Mouse (Mus musculus) neural tube, embryonic 11.5 days (tissue): ENCODE measurements around the gene Ddx31. TPM values are rescaled to one million over a fixed set of nuclear protein-coding genes. Genes with fewer than 3 reads are reported as not detected.

Experiments used
- ATAC-seq: fragments of 200-750 bp; cut with Nextera tagmentation; 2 replicates; pipeline ENCODE4 v1.8.0; 2017; ENCODE audit warnings: moderate number of reproducible peaks, mild to moderate bottlenecking, moderate TSS enrichment, moderate library complexity; ENCODE audit not compliant: insufficient read depth, low FRiP score, low TSS enrichment
- DNase-seq: peaks from one replicate; pipeline ENCODE4 v3.0.0-alpha.2; 2015; ENCODE audit warnings: low spot score
- H3K27ac ChIP-seq: fragments of 300-500 bp; sonication (generic); 2 replicates; pipeline ENCODE4 v1.5.1; 2014; ENCODE audit warnings: low read depth, mild to moderate bottlenecking, low read length
- H3K27me3 ChIP-seq: fragments of 300-500 bp; sonication (generic); 2 replicates; pipeline ENCODE4 v1.6.1; 2014; ENCODE audit warnings: mild to moderate bottlenecking, low read length, mixed read lengths; ENCODE audit not compliant: control insufficient read depth, insufficient read depth
- H3K36me3 ChIP-seq: fragments of 300-500 bp; sonication (generic); 2 replicates; pipeline ENCODE4 v1.6.1; 2014; ENCODE audit warnings: mild to moderate bottlenecking, low read length, moderate library complexity, mixed read lengths; ENCODE audit not compliant: control insufficient read depth, insufficient read depth
- H3K4me1 ChIP-seq: fragments of 300-500 bp; sonication (generic); 2 replicates; pipeline ENCODE4 v1.6.1; 2014; ENCODE audit warnings: low read length, mixed read lengths; ENCODE audit not compliant: control insufficient read depth, insufficient read depth
- H3K4me2 ChIP-seq: fragments of 300-500 bp; sonication (generic); 2 replicates; pipeline ENCODE4 v1.6.1; 2014; ENCODE audit warnings: low read depth, mild to moderate bottlenecking, moderate library complexity
- H3K4me3 ChIP-seq: fragments of 300-500 bp; sonication (generic); 2 replicates; pipeline ENCODE4 v1.5.1; 2014; ENCODE audit warnings: low read depth, low read length
- H3K9ac ChIP-seq: fragments of 300-500 bp; sonication (generic); 2 replicates; pipeline ENCODE4 v1.6.1; 2014; ENCODE audit warnings: mild to moderate bottlenecking, low read length
- H3K9me3 ChIP-seq: fragments of 300-500 bp; sonication (generic); 2 replicates; pipeline ENCODE4 v1.6.1; 2016; ENCODE audit warnings: low read length; ENCODE audit not compliant: control insufficient read depth
- WGBS: fragments of 180-500 bp; shearing (Covaris S2); extraction: QIAGEN DNeasy Blood & Tissue Kit; methylation state at CpG from one replicate; pipeline ENCODE4 v1.1.7; 2014; 5-methylcytosine and 5-hydroxymethylcytosine counted together
- polyA plus RNA-seq: library from polyadenylated mRNA; unstranded; fragments of >200 nt; fragmentation: Nextera tagmentation; extraction: Ambion mirVana; gene quantifications from 2 replicates; pipeline ENCODE4 v1.2.1, GENCODE M21; 2014

Gene Ddx31
- polyA plus RNA-seq, 1 experiment from 2014 or later, result 20.5 TPM

GRCm38 (mm10) chr2:28905561-28905960 is 65.4 kb downstream of the Ddx31 start:
- no peaks in the 10 kb centered on the region for H3K9me3 ChIP-seq

DNA sequence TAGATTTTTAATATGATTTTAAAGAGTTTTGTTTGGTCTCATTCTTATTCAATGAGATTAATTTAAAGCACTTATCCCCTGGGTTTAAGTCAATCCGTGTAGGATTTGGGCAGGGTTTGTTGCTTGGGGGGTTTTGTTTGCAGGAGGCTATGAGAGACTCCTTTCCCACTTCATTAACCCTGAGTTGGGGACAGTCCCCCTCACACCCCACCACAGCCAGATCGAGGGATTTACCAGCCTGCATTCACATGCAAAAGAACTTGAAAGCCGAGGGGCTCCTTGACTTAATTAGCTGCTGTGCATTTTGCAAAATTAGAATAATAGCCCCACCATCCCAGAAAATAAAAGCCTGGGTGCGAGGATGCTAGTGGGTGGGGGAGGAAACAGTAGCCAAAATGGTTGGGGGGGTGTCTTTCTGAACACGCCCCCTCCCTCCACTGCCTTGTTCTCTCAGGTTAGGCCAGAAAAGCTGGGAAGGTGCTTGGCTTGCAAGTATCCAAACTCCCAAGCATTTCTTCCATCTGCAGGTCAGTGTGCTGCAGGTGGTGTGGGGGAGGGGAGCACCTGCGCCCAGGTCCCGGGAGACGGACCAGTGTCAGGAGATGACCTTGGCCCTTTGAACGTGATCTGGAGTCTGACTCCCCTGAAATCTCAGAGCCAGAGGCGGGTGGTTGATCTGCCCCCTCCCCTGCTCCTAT is 67.6 kb downstream of the Ddx31 start:
- peak overlapping the region; percentile 14; the same call in 1 of the 2 replicates for H3K9ac ChIP-seq
- no peaks in the 10 kb centered on the region for H3K9me3 ChIP-seq
- ATAC-seq, result peak; percentile 10; the same call in 1 of the 2 replicates
- H3K27me3 ChIP-seq, result peaks cover 60% of the 10 kb centered on the region
- H3K4me3 ChIP-seq, result 0 out of 2 replicates have a peak overlapping the region, but pooled peaks have one; percentile 10
- 3% methylated on average over 10 of the region's 10 CpGs for WGBS
- peak overlapping the region; percentile 41 for H3K4me2 ChIP-seq
- H3K27ac ChIP-seq, result peak overlapping the region; percentile 44; the same call in 1 of the 2 replicates
- no peaks in the 10 kb centered on the region for H3K36me3 ChIP-seq
- peaks cover 28% of the 10 kb centered on the region for H3K4me1 ChIP-seq
- no peak for DNase-seq

More at GRCm38 (mm10) chr2:28905561-28905960, 65.4 kb downstream of the Ddx31 start:
- no peak for DNase-seq
- Histone ChIP-seq H3K4me2 (no peak overlapping the region), H3K9ac (no peak overlapping the region), H3K4me1 (peaks cover 25% of the 10 kb centered on the region), H3K27ac (no peak overlapping the region), H3K36me3 (no peaks in the 10 kb centered on the region; the same call in 1 of the 2 replicates), H3K4me3 (no peak overlapping the region), H3K27me3 (peaks cover 38% of the 10 kb centered on the region)
- ATAC-seq, result no peak
- 30% methylated on average over 4 of the region's 4 CpGs for whole genome bisulfite sequencing

- no peaks in the 10 kb centered on the region for H3K36me3 ChIP-seq
- peak overlapping the region; percentile 41 for H3K4me2 ChIP-seq
- peak overlapping the region; percentile 44; the same call in 1 of the 2 replicates for H3K27ac ChIP-seq
- no peaks in the 10 kb centered on the region for H3K9me3 ChIP-seq
- H3K4me3 ChIP-seq, result peak overlapping the region; percentile 15; the same call in 1 of the 2 replicates
- H3K27me3 ChIP-seq, result peaks cover 68% of the 10 kb centered on the region
- DNase-seq (peak; percentile 73), ATAC-seq (peak; percentile 70)
- under 1% methylated on average over 39 of the region's 39 CpGs for WGBS
- peak overlapping the region; percentile 31; the same call in 1 of the 2 replicates for H3K9ac ChIP-seq
- H3K4me1 ChIP-seq, result peaks cover 28% of the 10 kb centered on the region
Measured at GRCm38 (mm10) chr2:28908389-28909153, 68.4 kb downstream of the Ddx31 start.

- DNase-seq (no peak), ATAC-seq (no peak)
- Histone ChIP-seq H3K27ac (peak overlapping the region; percentile 44; the same call in 1 of the 2 replicates), H3K27me3 (peaks cover 75% of the 10 kb centered on the region), H3K9ac (peak overlapping the region; percentile 40; the same call in 1 of the 2 replicates), H3K4me3 (peak overlapping the region; percentile 19), H3K4me2 (peak overlapping the region; percentile 41; the same call in 1 of the 2 replicates), H3K4me1 (peaks cover 28% of the 10 kb centered on the region), H3K36me3 (no peaks in the 10 kb centered on the region), H3K9me3 (no peaks in the 10 kb centered on the region)
- under 1% methylated on average over 41 of the region's 41 CpGs for WGBS
Measured at GRCm38 (mm10) chr2:28909186-28909817, 69.1 kb downstream of the Ddx31 start.

GRCm38 (mm10) chr2:28909818-28910710 is 69.9 kb downstream of the Ddx31 start:
- Histone ChIP-seq H3K9me3 (no peaks in the 10 kb centered on the region), H3K9ac (no peak overlapping the region), H3K4me1 (peaks cover 28% of the 10 kb centered on the region), H3K4me3 (no peak overlapping the region), H3K36me3 (no peaks in the 10 kb centered on the region), H3K4me2 (peak overlapping the region; percentile 14; the same call in 1 of the 2 replicates), H3K27ac (no peak overlapping the region), H3K27me3 (peaks cover 83% of the 10 kb centered on the region)
- DNase-seq, result no peak
- 4% methylated on average over 25 of the region's 25 CpGs for WGBS
- no peak for ATAC-seq

- no peak overlapping the region for H3K27ac ChIP-seq
- H3K9me3 ChIP-seq, result no peaks in the 10 kb centered on the region
- WGBS, result 6% methylated on average over 3 of the region's 3 CpGs
- peaks cover 91% of the 10 kb centered on the region for H3K27me3 ChIP-seq
- no peaks in the 10 kb centered on the region for H3K36me3 ChIP-seq
- peaks cover 28% of the 10 kb centered on the region for H3K4me1 ChIP-seq
- no peak overlapping the region for H3K9ac ChIP-seq
- ATAC-seq (no peak), DNase-seq (peak; percentile 31)
- peak overlapping the region; percentile 23 for H3K4me3 ChIP-seq
- H3K4me2 ChIP-seq, result peak overlapping the region; percentile 25
Measured at GRCm38 (mm10) chr2:28910877-28911276, 70.7 kb downstream of the Ddx31 start.

GRCm38 (mm10) chr2:28911331-28912038 is 71.3 kb downstream of the Ddx31 start:
- ATAC-seq, result no peak
- peak overlapping the region; percentile 23 for H3K4me3 ChIP-seq
- DNase-seq, result peak; percentile 45
- H3K9ac ChIP-seq, result 0 out of 2 replicates have a peak overlapping the region, but pooled peaks have one; percentile 32
- H3K4me1 ChIP-seq, result peaks cover 28% of the 10 kb centered on the region
- no peaks in the 10 kb centered on the region for H3K9me3 ChIP-seq
- H3K27ac ChIP-seq, result no peak overlapping the region
- WGBS, result under 1% methylated on average over 44 of the region's 44 CpGs
- H3K36me3 ChIP-seq, result no peaks in the 10 kb centered on the region
- H3K4me2 ChIP-seq, result peak overlapping the region; percentile 25
- H3K27me3 ChIP-seq, result peaks cover 95% of the 10 kb centered on the region
